Mouse (Mus musculus) spleen, postnatal 14 days (tissue): ENCODE data around the gene Rpn1.
A peak's percentile ranks its signal among the peaks of the same experiment; 100 is the strongest.

Source experiments
- DNase-seq, 2 experiments: peaks; one replicate each; pipeline ENCODE4 v3.0.0; 2021 to 2022; ENCODE audit warnings: low spot score in 2 of 2

Gene Rpn1

GRCm38 (mm10) chr6:88065968-88066367, 18.3 kb upstream of the Rpn1 start:
- DNase-seq: no peak

- no peak for DNase-seq
These were observed 16.6 kb upstream of the Rpn1 start for GRCm38 (mm10) chr6:88067722-88068121.

GRCm38 (mm10) chr6:88068739-88069138, 15.5 kb upstream of the Rpn1 start:
- DNase-seq: no peak

DNA sequence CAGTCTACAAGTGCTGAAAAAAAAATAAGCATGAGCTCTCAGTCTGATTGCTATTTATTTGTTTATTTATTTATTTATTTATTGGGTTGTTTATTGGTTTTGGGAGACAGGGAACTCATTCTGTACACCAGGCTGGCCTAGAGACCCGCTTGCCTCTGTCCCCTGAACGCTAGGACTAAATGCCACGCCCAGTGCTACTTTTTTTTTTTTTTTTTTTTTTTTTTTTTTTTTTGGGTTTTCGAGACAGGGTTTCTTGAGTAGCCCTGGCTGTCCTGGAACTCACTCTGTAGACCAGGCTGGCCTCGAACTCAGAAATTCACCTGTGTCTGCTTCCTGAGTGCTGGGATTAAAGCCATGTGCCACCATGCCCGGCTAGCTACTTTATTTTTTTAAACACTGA, 13.8 kb upstream of the Rpn1 start:
- no peak for DNase-seq

DNA sequence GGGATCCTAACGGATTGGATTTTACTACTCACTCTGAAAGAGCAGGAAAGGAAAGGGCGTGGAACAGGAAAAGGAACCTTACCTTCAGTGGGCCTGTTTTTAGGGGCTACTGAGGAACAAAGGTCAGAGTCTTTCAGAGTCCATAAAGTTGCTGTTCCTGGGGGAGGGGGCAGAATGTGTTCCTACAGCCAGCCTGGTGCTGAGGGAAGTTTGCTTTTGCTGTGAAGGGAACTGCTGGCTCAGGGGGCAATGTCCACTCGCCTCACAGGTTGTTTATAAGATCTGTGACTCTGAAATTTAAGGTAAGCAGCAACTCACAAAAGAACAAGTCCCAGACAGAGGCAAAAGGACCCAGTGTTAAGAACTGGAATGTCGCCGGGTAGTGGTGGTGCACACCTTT, 13.1 kb upstream of the Rpn1 start:
- DNase-seq: no peak

GRCm38 (mm10) chr6:88074752-88075554, 9.3 kb upstream of the Rpn1 start:
- peak; percentile 81 to 87 for DNase-seq

GRCm38 (mm10) chr6:88075960-88076517, 8.2 kb upstream of the Rpn1 start:
- DNase-seq: no peak

DNA sequence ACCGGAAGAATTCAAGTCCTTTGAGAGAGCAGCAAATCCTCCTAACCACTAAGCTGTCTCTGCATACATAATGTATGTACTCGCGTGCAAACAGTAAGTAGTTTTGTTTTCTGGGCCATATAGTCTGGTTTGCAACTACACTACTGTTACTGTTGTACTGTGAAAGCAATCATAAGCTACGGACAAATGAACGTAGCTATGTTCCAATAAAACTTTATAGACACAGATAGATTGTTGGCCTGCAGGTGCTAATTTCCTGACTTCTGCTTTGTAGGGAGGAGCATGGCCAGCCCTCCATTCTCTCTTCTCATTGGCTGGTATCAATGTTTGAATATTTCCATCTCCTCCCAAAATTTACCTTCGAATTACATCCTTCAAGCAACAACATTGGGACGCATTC, 1.2 kb upstream of the Rpn1 start:
- DNase-seq: no peak

DNA sequence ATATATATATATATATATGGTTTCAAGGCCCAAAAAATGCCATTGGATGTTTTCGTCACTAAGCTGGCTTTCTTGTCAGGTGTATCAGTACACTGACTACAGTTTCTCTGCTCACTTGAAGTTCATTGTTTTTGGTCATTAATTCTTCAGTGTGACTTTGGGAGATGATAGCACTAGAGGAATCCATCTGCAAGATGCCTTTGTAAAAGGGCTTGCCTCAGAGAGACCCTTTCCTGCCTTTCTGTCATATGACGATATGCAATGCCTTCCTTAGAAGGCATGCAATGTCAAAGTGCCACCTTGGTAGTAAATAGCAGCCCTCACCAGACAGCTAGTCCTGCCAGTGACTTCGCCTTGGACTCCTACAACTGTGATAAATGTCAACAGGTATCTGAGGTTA, 610 bp upstream of the Rpn1 start:
- no peak for DNase-seq

DNA sequence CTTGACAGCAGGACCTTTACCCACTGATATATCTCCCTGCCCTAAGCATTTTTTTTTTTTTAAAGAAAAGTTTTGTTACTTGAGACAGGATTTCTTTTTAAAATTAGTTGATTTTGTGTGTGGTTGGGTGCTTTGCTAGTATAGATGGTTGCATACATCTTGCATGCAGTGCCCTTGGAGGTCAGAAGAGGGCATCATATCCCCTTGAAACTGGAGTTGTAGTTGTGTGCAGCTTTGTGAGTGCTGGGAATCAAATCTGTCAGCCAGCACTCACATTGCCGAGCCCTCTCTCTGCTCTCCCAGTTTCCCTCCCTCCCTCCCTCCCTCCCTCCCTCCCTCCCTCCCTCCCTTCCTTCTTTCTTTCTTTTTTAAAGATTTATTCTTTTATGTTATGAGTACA, 4.7 kb downstream of the Rpn1 start:
- DNase-seq: no peak

- no peak for DNase-seq
These were observed 11.1 kb downstream of the Rpn1 start for GRCm38 (mm10) chr6:88095377-88095776.

DNA sequence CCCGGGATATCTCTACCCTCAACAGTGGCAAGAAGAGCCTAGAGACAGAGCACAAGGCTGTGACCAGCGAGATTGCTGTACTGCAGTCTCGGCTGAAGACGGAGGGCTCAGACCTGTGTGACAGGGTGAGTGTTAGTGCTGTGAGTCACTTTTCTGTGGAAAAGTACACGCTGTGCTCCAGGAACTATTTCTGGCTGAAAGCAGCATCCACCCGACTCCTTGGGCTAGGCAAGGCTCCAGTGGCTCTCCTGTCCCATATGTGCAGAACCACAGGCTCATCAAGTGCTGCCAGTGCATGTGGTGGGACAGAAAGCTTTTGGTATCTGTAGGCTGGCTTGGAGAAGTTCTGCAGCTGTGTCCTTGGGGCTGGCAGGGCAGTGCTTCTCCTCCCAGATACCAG, 17.8 kb downstream of the Rpn1 start:
- no peak for DNase-seq

- peak; percentile 58 to 63 for DNase-seq
These were observed 21.7 kb downstream of the Rpn1 start for GRCm38 (mm10) chr6:88105783-88106611.

GRCm38 (mm10) chr6:88106612-88107123, 22.4 kb downstream of the Rpn1 start:
- no peak for DNase-seq

DNA sequence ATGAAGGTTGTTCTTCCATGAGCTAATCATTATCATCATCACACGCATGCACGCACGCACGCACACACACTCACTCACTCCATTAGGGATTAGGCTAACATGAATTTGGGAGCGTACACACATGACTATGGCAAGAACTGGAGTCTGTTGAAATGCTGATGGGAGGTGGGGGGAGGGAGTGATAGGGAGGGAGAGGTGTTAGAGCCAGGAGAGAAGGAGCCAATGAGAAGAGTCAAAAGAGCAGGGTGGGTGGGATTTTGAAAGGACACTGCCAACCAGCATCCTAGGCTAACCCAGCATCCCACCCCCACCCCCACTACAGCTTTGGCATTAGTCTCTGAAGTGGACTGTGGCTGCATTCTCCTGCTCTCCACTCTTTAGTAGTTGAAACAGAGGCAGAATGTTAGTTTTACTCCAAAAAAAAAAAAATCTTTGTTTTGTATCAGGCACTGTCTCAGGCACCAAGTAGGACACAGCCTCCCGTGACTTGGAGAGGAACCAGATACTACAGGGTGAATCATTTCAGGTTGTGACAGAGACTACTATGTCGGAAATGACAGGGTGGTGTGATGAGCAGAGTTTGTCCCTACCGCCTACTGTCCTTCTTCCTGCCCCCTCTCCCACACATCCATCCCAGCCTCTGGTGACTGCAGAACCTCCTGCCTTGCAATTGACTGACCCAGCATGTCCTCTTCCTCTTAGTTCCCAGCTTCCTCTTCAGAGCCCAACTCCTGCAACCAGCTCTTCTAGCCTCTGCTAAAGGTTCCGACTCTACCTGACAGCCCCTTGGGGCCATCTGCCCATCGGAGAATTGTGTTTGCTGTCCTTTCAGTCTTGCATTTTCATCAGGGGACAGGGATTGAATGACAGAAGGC, 23.6 kb downstream of the Rpn1 start:
- DNase-seq: no peak

DNA sequence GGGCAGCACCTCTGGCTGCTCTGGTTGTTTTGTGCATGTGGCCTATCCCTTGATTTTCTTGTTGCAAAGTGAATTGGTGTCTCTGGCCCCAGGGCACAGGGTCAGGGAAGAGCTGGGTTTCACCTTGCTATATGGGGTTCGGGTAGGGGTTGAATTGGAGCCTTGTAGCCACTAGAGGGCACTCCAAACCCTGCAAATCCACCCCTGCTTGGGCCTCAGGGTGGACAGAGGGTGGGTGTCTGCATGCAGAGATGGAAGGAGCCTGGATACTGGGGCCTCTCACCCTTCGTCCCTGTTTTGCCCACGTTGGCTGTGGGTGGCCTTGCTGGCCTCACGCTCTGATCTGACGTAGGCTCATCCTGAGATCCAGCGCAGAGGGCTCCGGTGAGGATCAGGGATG, 28.9 kb downstream of the Rpn1 start:
- peak; percentile 22 to 42 for DNase-seq

DNA sequence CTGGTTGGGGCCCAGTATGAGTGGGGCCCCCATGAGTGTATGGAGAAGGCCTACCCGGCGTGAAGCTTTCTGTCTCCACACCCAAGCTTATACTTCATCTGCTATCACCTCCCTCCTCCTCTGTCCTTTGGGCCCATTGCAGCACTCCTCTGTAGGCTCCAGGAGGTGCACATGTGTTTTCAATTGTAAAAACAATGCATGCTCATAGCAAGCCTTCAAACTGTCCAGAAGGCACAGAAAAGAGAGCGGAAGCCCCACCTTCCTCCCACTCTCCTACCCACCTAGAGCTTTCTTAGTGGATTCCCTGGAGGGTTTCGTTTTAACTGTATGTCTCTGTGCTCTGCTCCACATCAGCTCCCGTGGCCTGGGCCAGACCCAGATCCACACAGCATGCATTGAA, 30.1 kb downstream of the Rpn1 start:
- no peak for DNase-seq

DNA sequence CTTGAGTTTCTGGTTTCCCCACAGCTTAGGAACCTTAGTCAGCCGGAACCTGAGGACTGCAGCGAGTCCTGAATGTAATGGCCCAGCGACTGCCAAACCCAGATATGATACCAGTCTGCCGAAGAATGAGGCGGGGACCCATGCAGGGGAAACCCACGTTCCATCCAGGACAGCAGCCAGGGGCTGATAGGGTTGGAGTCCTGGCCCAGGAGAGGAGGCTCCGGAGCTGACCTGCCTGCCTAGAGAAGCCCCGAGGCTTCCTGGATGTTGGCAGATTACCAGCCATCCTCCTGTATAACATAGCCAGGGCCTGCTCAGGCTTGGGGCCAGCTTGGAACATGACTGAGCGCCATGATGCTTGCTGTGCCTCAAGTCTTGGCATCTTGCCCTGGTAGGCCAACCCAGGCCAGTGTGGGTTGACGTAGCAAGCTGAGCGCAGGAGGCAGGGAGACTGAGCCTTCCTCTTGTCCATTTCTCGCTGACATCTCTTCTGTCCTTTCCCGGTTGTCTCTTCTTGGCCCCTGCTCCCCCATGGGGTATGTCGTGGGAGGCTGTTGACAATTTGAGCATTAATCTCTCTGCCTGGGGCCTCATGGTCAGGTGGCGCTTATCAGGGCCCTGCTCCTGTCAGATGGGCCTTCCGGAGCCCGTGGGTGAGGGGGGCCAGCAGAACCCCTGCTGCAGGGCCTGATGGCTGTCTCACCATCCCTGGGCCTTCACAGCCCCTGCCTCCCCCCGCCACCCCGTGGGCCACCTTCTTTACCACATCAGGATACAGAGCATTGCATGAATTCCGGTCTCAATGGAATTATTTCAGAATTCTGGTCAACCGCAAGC, 32.3 kb downstream of the Rpn1 start:
- peak in 1 of 2 experiments; percentile 21 for DNase-seq

DNA sequence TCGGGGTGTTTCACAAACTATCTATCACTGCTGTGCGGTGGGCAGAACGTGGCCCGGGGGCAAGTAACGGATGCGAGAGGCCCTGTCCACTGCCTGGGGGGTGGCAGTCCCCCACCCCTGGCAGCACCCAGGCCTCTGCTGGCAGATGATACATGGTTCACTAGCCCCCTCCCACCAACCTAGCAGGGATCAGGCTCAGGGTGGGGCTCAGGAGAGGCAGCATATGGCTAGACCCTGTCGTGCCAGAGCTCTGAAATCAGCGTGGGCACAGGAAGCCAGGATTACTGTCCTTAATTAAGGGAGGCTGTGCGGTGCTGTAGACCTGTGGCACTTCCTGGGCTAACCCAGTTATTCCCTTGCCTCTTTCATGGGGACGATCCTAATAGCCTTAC, 32.9 kb downstream of the Rpn1 start:
- no peak for DNase-seq

- no peak for DNase-seq
These were observed 35.0 kb downstream of the Rpn1 start for GRCm38 (mm10) chr6:88119309-88119708.

GRCm38 (mm10) chr6:88120813-88121212, 36.5 kb downstream of the Rpn1 start:
- DNase-seq: no peak
